Mouse (Mus musculus) MEL (cell line): Measurements from ENCODE around the gene Jarid2.
A peak's percentile ranks its signal among the peaks of the same experiment; 100 is the strongest.

ENCODE experiments used
- CTCF ChIP-seq, 3 experiments: IDR thresholded peaks in 2 of 3; conservative IDR thresholded peaks in 1 of 3; 2 replicates each; pipeline ENCODE4 v1.5.1; 2011 to 2012; ENCODE audit warnings: low read length in 3 of 3, low read depth in 2 of 3, mild to moderate bottlenecking in 2 of 3, improper control_type of control experiment in 1 of 3, inconsistent platforms in 1 of 3, mixed read lengths in 1 of 3, moderate library complexity in 1 of 3; ENCODE audit not compliant: control insufficient read depth in 1 of 3, insufficient read depth in 1 of 3, poor library complexity in 1 of 3, severe bottlenecking in 1 of 3
- EP300 ChIP-seq, 2 experiments: IDR thresholded peaks; 2 replicates each; pipeline ENCODE4 v1.6.1; 2011; ENCODE audit warnings: improper control_type of control experiment in 2 of 2, low read length in 2 of 2, low read depth in 1 of 2, mild to moderate bottlenecking in 1 of 2
- ETS1 ChIP-seq: IDR thresholded peaks from 2 replicates; pipeline ENCODE4 v1.6.1; 2012; ENCODE audit warnings: low read depth, mild to moderate bottlenecking, inconsistent platforms, low read length, improper control_type of control experiment, moderate library complexity
- HCFC1 ChIP-seq: IDR thresholded peaks from 2 replicates; pipeline ENCODE4 v1.6.1; 2012; ENCODE audit warnings: low read depth, mild to moderate bottlenecking, inconsistent platforms, low read length, improper control_type of control experiment, moderate library complexity
- MAFK ChIP-seq: IDR thresholded peaks from 2 replicates; pipeline ENCODE4 v1.6.1; 2011; ENCODE audit warnings: low read depth, mild to moderate bottlenecking, low read length, improper control_type of control experiment, borderline replicate concordance
- POLR2A ChIP-seq, 2 experiments: IDR thresholded peaks; 2 replicates each; pipeline ENCODE4 v1.6.1; 2011 to 2012; ENCODE audit warnings: low read length in 2 of 2, mild to moderate bottlenecking in 2 of 2, control low read depth in 1 of 2, improper control_type of control experiment in 1 of 2, low read depth in 1 of 2, moderate library complexity in 1 of 2; ENCODE audit not compliant: control insufficient read depth in 1 of 2, insufficient read depth in 1 of 2, poor library complexity in 1 of 2

DNA sequence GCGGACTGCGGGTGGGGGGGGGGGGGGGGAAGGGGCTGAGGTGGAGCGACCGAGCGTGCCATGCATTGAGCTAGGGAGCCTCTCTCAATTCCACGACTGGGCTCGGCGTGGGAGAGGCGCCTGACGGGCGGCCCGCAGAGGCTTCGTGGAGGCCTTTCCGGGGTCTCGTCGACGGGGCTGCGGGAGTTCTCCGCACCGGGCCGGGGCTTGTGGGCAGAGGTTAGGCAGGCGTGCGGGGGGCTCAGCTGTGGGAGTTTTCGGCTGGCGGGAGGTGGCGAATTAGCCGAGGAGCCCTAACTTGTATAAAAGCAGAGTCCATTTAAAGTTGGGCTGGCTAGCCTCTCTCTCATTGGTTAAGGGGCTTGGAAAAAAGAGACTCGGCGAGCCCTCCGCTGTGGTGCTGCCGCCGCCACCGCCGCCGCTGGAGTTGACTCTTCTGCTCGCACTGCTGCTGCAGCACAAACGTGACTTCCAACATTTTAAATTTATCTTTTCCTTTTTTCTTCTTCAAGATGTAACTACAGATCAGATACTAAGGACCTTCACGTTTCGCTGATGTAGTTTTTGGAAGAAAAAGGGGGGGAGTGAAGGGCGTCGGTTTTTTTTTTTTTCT, 1.8 kb downstream of the Jarid2 start:
- TF ChIP-seq CTCF (IDR thresholded peaks at IDR 0.05 in 2 of 3, conservative IDR thresholded peaks at IDR 0.05 in 1 of 3; ENCODE audit: control insufficient read depth in 1 of 3, insufficient read depth in 1 of 3, low read depth in 2 of 3, low read length in 3 of 3, poor library complexity in 1 of 3, severe bottlenecking in 1 of 3) (no peak), HCFC1 (no peak), EP300 (IDR thresholded peaks at IDR 0.05; ENCODE audit: low read depth in 1 of 2, low read length in 2 of 2) (no peak), MAFK (no peak), POLR2A (IDR thresholded peaks at IDR 0.05; ENCODE audit: control insufficient read depth in 1 of 2, insufficient read depth in 1 of 2, low read depth in 1 of 2, low read length in 2 of 2, poor library complexity in 1 of 2) (peak; percentile 31 to 74; a peak in 2 of 4 replicates), ETS1 (no peak)
